In genomic region chr13:59535746-59536145, GRCm38 (mm10) we compare ENCODE assay signal across 22 mouse cellular contexts. TPM values are rescaled to one million over a fixed set of nuclear protein-coding genes. Genes with fewer than 3 reads are reported as not detected.
DNase-seq lines count a peak whose midpoint lies in the region; ATAC-seq lines count a peak whose summit lies in the region.
"Had no signal": no experiment of that assay in that cellular context is flagged by ENCODE, and none has a peak within 500 bp of the region (broad histone marks: within the 10 kb centered on the region; RNA-seq: fewer than 3 reads in every experiment).

No protein-coding gene starts in this region.

- H3K36me3 ChIP-seq in heart, embryonic 12.5 days, result peaks cover 16% of the 10 kb centered on the region
- H3K36me3 ChIP-seq: embryonic facial prominence, embryonic 15.5 days had no signal

- H3K9ac ChIP-seq in heart, embryonic 12.5 days, result no peak overlapping the region
- H3K9ac ChIP-seq: embryonic facial prominence, embryonic 15.5 days; hindbrain, embryonic 12.5 days had no signal

- peak; percentile 4 for DNase-seq in heart, adult 11 months
- DNase-seq in cerebellum, adult 9-10 months, result peak; percentile 81
- peak; percentile 65 to 68 for DNase-seq in cerebellum, postnatal 25 days
- DNase-seq in adrenal gland, adult 2 months, result no peak
- no peak for DNase-seq in kidney, postnatal 14 days
- DNase-seq: adrenal gland, postnatal 25 days; embryo, embryonic 11 days; gastrocnemius, adult 2 months; gastrocnemius, postnatal 25 days; heart, postnatal 10 days; heart, postnatal 4 days; kidney, adult 11 months had no signal

- H3K4me1 ChIP-seq in heart, embryonic 12.5 days (replicated peaks), result no peaks in the 10 kb centered on the region
- H3K4me1 ChIP-seq: embryonic facial prominence, embryonic 15.5 days; forebrain, embryonic 10.5 days had no signal

- H3K9me3 ChIP-seq in heart, embryonic 12.5 days (replicated peaks), result no peaks in the 10 kb centered on the region
- H3K9me3 ChIP-seq: embryonic facial prominence, embryonic 15.5 days; forebrain, embryonic 10.5 days; hindbrain, embryonic 12.5 days had no signal

- ATAC-seq in heart, embryonic 12.5 days (ENCODE audit: insufficient number of reproducible peaks, low FRiP score), result no peak
- ATAC-seq: activated CD4-positive, CD25-positive, alpha-beta regulatory T cell, adult 4 months; forebrain, embryonic 14.5 days; hindbrain, postnatal 0 days; Patski had no signal

- H3K27ac ChIP-seq in heart, embryonic 12.5 days (ENCODE audit: poor library complexity, severe bottlenecking), result no peak overlapping the region
- H3K27ac ChIP-seq: embryonic facial prominence, embryonic 15.5 days; forebrain, embryonic 10.5 days; gastrocnemius, adult 2 months; hindbrain, embryonic 12.5 days; hindbrain, postnatal 0 days had no signal

- H3K4me3 ChIP-seq in heart, embryonic 12.5 days, result no peak overlapping the region
- H3K4me3 ChIP-seq: embryonic facial prominence, embryonic 15.5 days; erythroblast, embryonic 14.5 days; forebrain, embryonic 10.5 days; gastrocnemius, adult 2 months; hindbrain, embryonic 12.5 days had no signal

- no peak overlapping the region for H3K4me2 ChIP-seq in heart, embryonic 12.5 days
- H3K4me2 ChIP-seq: embryonic facial prominence, embryonic 15.5 days; hindbrain, embryonic 12.5 days had no signal

- WGBS in heart, embryonic 12.5 days, result 87% methylated on average over 6 of the region's 6 CpGs

- H3K27me3 ChIP-seq in heart, embryonic 12.5 days (replicated peaks), result no peaks in the 10 kb centered on the region
- H3K27me3 ChIP-seq: CH12.LX; embryonic facial prominence, embryonic 15.5 days; hindbrain, embryonic 12.5 days; Patski had no signal

RNA-seq across cellular contexts. Expression of gene Agtpbp1, which starts 49.3 kb away (rescaled TPM):
- polyA plus RNA-seq in heart, embryonic 12.5 days (2016; fragmentation: Nextera tagmentation; extraction: Ambion mirVana), result 13.2 and 14.9 TPM in 2 replicates
- 10 to 100 TPM; 38.9 to 45.7 TPM for total RNA-seq in adrenal gland, adult 2 months (2021)
- 2.9 and 4.3 TPM in 2 replicates for polyA plus RNA-seq in adrenal gland, adult 2 months (2012; rRNA removed)

RNA-seq across cellular contexts. Expression of gene Naa35, which starts 49.3 kb away (rescaled TPM):
- polyA plus RNA-seq in heart, embryonic 12.5 days (2016; fragmentation: Nextera tagmentation; extraction: Ambion mirVana), result 80.8 and 85.4 TPM in 2 replicates
- total RNA-seq in adrenal gland, adult 2 months (2021), result 10 to 100 TPM; 52.4 to 63.3 TPM
- 12.4 and 17.6 TPM in 2 replicates for polyA plus RNA-seq in adrenal gland, adult 2 months (2012; rRNA removed)

Comparison
In these comparisons a context has a peak if more than half of its experiments do, and no peak if none do; other contexts are left out.
1. DNase-seq: peak in heart, adult 11 months (single experiment), cerebellum, adult 9-10 months (single experiment) and cerebellum, postnatal 25 days (2 of 2); none in adrenal gland, adult 2 months (single experiment) and kidney, postnatal 14 days (single experiment).